Mouse (Mus musculus): ENCODE results near the gene C1qbp.

C1qbp gene

DNA sequence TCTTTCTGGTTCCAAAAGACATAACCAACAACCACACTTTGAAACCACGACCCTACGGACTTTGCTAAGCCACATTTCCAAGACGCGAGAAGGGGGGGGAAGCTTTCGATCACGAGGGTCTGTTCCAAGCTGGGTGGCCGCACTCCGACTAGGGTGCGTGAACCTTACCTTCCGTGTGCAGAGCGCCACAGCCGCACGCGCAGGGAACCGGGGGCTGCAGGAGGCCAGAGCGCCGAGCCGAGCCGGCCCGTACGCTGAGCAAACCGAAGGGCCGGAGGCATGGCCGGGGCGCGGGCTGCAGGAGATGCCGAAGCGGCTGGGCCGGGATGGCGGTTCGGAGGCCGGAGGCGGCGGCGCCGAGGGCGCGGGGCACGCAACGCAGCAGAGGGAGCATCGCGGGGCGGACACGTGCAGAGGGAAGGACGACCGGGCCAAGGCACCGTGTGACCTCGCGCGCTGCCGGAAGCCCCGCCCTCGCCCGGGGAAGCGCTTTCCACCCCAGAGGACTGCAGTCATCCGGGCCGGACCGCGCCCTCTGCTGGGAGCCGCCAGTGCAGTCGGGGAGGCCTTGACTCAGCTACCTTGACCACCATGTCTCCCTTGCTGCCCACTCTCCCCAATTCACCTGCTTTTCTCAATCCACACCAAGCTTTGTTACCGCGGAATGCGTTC lies at the start of gene C1qbp:
TSS of gene C1qbp (minus strand) at position 470 of the 672 bp plus-strand sequence.
- DNase-seq (ENCODE audit: low spot score in 2 of 2), result peak; percentile 92 to 93

- DNase-seq (ENCODE audit: low spot score in 2 of 2), result no peak
Observed at GRCm38 (mm10) chr11:71032070-71032469, 49.2 kb upstream of the C1qbp start.

GRCm38 (mm10) chr11:71029403-71030118 lies 46.7 kb upstream of the C1qbp start:
- no peak for DNase-seq (ENCODE audit: low spot score in 2 of 2)

GRCm38 (mm10) chr11:71028280-71028679 lies 45.5 kb upstream of the C1qbp start:
- DNase-seq (ENCODE audit: low spot score in 2 of 2), result no peak

GRCm38 (mm10) chr11:71019201-71020068 lies 36.6 kb upstream of the C1qbp start, which contains the start of the genes Mis12 and Derl2:
TSS of gene Mis12 (plus strand) at chr11:71019611.
TSS of gene Derl2 (minus strand) at chr11:71019841.
- peak; percentile 98 to 99 for DNase-seq (ENCODE audit: low spot score in 2 of 2)

- DNase-seq (ENCODE audit: low spot score in 2 of 2), result no peak
Observed at GRCm38 (mm10) chr11:71018416-71019200, 35.8 kb upstream of the C1qbp start.

DNA sequence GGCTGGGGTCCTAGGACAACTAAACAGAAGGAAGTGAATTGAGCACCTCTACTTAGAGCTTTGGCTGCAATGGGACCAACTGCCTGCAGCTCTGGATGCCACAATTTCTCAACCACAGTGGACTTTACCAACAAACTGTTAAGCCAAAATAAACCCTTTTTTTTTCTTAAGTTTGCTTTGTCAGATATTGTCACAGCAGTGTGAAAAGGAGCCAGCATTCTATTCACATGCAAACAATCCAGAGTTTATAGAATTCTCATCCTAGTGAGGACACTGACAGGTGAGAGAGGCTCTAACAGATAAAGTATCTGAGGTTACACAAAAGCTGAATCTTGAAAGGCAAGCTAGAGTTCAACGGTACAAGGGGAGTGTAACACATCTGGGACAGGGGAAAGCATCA lies 34.2 kb upstream of the C1qbp start:
- no peak for DNase-seq (ENCODE audit: low spot score in 2 of 2)

DNA sequence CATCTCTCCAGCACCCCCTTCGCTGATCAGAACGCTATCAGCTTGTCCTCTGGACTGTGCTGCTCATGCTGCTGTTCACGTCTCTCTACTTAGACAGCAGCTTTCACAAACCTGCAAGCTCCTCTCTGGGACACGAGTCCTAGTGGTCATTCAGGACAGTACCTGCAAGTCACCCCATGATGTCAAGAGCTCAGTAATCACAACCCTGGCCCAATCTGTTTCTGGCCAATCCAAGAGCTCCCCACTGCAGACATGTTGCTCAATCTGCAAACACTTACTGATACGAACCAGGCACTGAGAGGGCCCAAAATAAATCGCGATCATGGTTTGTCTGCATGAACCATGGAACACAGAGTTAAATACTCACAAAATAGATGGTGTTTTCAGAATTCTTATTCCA lies 29.9 kb upstream of the C1qbp start:
- DNase-seq (ENCODE audit: low spot score in 2 of 2), result no peak

GRCm38 (mm10) chr11:71008321-71008720 lies 25.5 kb upstream of the C1qbp start:
- DNase-seq (ENCODE audit: low spot score in 2 of 2), result no peak

- DNase-seq (ENCODE audit: low spot score in 2 of 2), result no peak
Observed at GRCm38 (mm10) chr11:71007831-71008230, 25.0 kb upstream of the C1qbp start.

DNA sequence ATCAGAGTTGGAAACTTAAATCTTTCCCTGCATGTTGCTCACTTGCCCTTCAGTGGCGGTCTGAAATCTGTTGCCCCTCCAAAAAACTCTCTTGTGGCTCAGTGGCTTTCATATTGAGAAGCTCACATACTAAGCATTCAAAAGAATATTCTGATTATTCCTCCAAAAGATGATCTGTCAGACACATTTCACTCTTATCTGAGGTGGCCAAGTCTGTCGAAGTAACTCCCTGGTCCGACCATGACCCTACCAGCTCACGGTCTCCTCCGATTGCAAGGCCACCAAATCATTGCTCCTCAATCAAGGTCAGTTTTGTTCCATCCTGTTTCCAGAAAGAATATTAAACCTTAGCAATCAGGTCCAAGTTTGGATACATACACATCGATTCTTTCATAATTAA lies 24.2 kb upstream of the C1qbp start:
- DNase-seq (ENCODE audit: low spot score in 2 of 2), result no peak

GRCm38 (mm10) chr11:71005046-71005445 lies 22.2 kb upstream of the C1qbp start:
- no peak for DNase-seq (ENCODE audit: low spot score in 2 of 2)

- peak; percentile 98 for DNase-seq (ENCODE audit: low spot score in 2 of 2)
Observed at GRCm38 (mm10) chr11:71004316-71004773, 21.5 kb upstream of the C1qbp start, which contains the start of gene Dhx33. TSS of gene Dhx33 (minus strand) at chr11:71004437.

GRCm38 (mm10) chr11:71003611-71004315 lies 20.9 kb upstream of the C1qbp start:
- DNase-seq (ENCODE audit: low spot score in 2 of 2), result peak in 1 of 2 experiments; percentile 55

DNA sequence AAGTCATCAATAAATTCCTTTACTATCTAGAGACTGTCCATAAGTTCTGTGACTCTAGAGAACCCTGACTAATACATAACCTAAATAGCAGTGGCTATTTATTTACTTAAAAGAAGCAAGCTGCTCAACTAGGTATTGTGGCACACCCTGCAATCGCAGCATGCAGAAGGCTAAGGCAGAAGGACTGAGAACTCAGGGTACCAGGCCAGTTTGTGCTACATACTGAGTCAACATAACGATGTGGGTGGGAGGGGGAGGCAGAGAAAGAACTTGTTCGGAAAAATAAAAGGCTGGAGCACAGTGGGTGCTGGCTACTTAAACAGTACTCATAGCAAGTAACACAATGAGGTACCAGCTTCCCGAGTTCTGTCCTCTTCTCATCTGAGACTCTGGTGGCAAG lies 18.3 kb upstream of the C1qbp start:
- peak; percentile 22 to 36 for DNase-seq (ENCODE audit: low spot score in 2 of 2)

DNA sequence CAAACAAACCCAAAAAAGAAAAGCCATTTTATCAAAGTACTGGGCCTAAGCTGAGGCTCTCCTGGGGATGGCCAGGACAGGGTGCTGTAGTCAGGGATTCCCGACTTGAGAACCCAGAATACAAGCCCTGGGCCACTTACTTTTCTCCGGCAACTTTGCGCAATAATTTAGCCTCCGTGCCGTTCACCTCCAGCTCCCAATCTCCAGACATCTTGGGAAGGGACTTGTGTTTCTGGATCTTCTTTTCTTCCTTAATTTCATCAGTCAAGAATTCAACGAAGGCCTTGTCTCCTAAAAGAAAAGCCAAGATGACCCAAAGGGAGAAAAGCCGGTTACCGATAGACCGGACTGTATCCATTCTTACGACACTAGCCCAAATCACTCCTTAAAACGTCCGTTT lies 796 bp downstream of the C1qbp start:
- DNase-seq (ENCODE audit: low spot score in 2 of 2), result no peak

GRCm38 (mm10) chr11:70980751-70981510 lies 1.9 kb downstream of the C1qbp start:
- DNase-seq (ENCODE audit: low spot score in 2 of 2), result no peak

- no peak for DNase-seq (ENCODE audit: low spot score in 2 of 2)
Observed at GRCm38 (mm10) chr11:70980232-70980631, 2.6 kb downstream of the C1qbp start.

GRCm38 (mm10) chr11:70977293-70977692 lies 5.5 kb downstream of the C1qbp start:
- no peak for DNase-seq (ENCODE audit: low spot score in 2 of 2)

- peak; percentile 23 to 37 for DNase-seq (ENCODE audit: low spot score in 2 of 2)
Observed at GRCm38 (mm10) chr11:70975193-70975592, 7.6 kb downstream of the C1qbp start.

Data from right cerebral cortex, adult 2 months (tissue).